Mouse (Mus musculus) MEL (cell line): ENCODE data around the gene Cep350. TPM values are rescaled to one million over a fixed set of nuclear protein-coding genes. Genes with fewer than 3 reads are reported as not detected.
A peak's percentile ranks its signal among the peaks of the same experiment; 100 is the strongest.

ENCODE experiments used
- DNase-seq: peaks from one replicate; pipeline ENCODE4 v3.0.0; 2011; ENCODE audit warnings: low read depth, low spot score
- H3K27ac ChIP-seq: 2 replicates; pipeline ENCODE4 v1.5.1; 2012; ENCODE audit warnings: low read depth, mild to moderate bottlenecking, control low read depth, low read length, moderate library complexity; ENCODE audit not compliant: control insufficient read depth
- H3K27me3 ChIP-seq, 2 experiments: fragments of 150-350 bp in 1 of 2; sonication (generic) in 1 of 2; 2 replicates each; pipeline ENCODE4 v1.6.1; 2012; ENCODE audit warnings: low read length in 2 of 2, mild to moderate bottlenecking in 2 of 2, improper control_type of control experiment in 1 of 2, moderate library complexity in 1 of 2; ENCODE audit not compliant: insufficient read depth in 2 of 2, control insufficient read depth in 1 of 2
- H3K36me3 ChIP-seq, 2 experiments: 2 replicates each; pipeline ENCODE4 v1.6.1; 2012 to 2014; ENCODE audit warnings: low read length in 2 of 2, improper control_type of control experiment in 1 of 2, inconsistent platforms in 1 of 2, mild to moderate bottlenecking in 1 of 2; ENCODE audit not compliant: insufficient read depth in 2 of 2, control insufficient read depth in 1 of 2
- H3K4me1 ChIP-seq, 2 experiments: fragments of 150-350 bp in 1 of 2; sonication (generic) in 1 of 2; 2 replicates each; pipeline ENCODE4 v1.6.1; 2012; ENCODE audit warnings: low read length in 2 of 2, improper control_type of control experiment in 1 of 2, mild to moderate bottlenecking in 1 of 2; ENCODE audit not compliant: insufficient read depth in 2 of 2, control insufficient read depth in 1 of 2
- H3K4me3 ChIP-seq, 2 experiments: fragments of 150-350 bp in 1 of 2; sonication (generic) in 1 of 2; 2 replicates each; pipeline ENCODE4 v1.5.1; 2012; ENCODE audit warnings: low read depth in 2 of 2, low read length in 2 of 2, mild to moderate bottlenecking in 2 of 2, moderate library complexity in 2 of 2, control low read depth in 1 of 2, improper control_type of control experiment in 1 of 2; ENCODE audit not compliant: control insufficient read depth in 1 of 2, insufficient read depth in 1 of 2
- H3K79me2 ChIP-seq: 2 replicates; pipeline ENCODE4 v1.6.1; 2012; ENCODE audit warnings: mild to moderate bottlenecking, low read length, moderate library complexity; ENCODE audit not compliant: control insufficient read depth, poor library complexity, insufficient read depth
- H3K9ac ChIP-seq: 2 replicates; pipeline ENCODE4 v1.6.1; 2012; ENCODE audit warnings: low read depth, mild to moderate bottlenecking, control low read depth, low read length, moderate library complexity; ENCODE audit not compliant: control insufficient read depth, poor library complexity, severe bottlenecking
- H3K9me3 ChIP-seq: fragments of 150-350 bp; sonication (generic); replicated peaks from 2 replicates; pipeline ENCODE4 v1.6.1; 2012; ENCODE audit warnings: mild to moderate bottlenecking, low read length, improper control_type of control experiment, moderate library complexity; ENCODE audit not compliant: insufficient read depth
- BHLHE40 ChIP-seq: IDR thresholded peaks from 2 replicates; pipeline ENCODE4 v1.6.1; 2012; ENCODE audit warnings: low read depth, mild to moderate bottlenecking, inconsistent platforms, low read length, improper control_type of control experiment, borderline replicate concordance
- CHD1 ChIP-seq: IDR thresholded peaks from 2 replicates; pipeline ENCODE4 v1.6.1; 2012; ENCODE audit warnings: low read depth, mild to moderate bottlenecking, inconsistent platforms, low read length, improper control_type of control experiment
- CHD2 ChIP-seq: IDR thresholded peaks from 2 replicates; pipeline ENCODE4 v1.6.1; 2011; ENCODE audit warnings: low read length, improper control_type of control experiment
- CTCF ChIP-seq, 3 experiments: IDR thresholded peaks in 2 of 3; conservative IDR thresholded peaks in 1 of 3; 2 replicates each; pipeline ENCODE4 v1.5.1; 2011 to 2012; ENCODE audit warnings: low read length in 3 of 3, low read depth in 2 of 3, mild to moderate bottlenecking in 2 of 3, improper control_type of control experiment in 1 of 3, inconsistent platforms in 1 of 3, mixed read lengths in 1 of 3, moderate library complexity in 1 of 3; ENCODE audit not compliant: control insufficient read depth in 1 of 3, insufficient read depth in 1 of 3, poor library complexity in 1 of 3, severe bottlenecking in 1 of 3
- E2F4 ChIP-seq: IDR thresholded peaks from 2 replicates; pipeline ENCODE4 v1.6.1; 2011; ENCODE audit warnings: low read depth, low read length, improper control_type of control experiment, borderline replicate concordance
- GABPA ChIP-seq: IDR thresholded peaks from 2 replicates; pipeline ENCODE4 v1.6.1; 2012; ENCODE audit warnings: low read depth, mild to moderate bottlenecking, inconsistent platforms, low read length, improper control_type of control experiment, moderate library complexity
- GATA1 ChIP-seq: IDR thresholded peaks from 2 replicates; pipeline ENCODE4 v1.6.1; 2011; ENCODE audit warnings: low read depth, low read length, improper control_type of control experiment
- JUND ChIP-seq: IDR thresholded peaks from 2 replicates; pipeline ENCODE4 v1.6.1; 2011; ENCODE audit warnings: low read depth, mild to moderate bottlenecking, improper control_type of control experiment, low read length
- KAT2A ChIP-seq: conservative IDR thresholded peaks from 2 replicates; pipeline ENCODE4 v1.6.1; 2012; ENCODE audit warnings: low read depth, low read length, improper control_type of control experiment, inconsistent platforms
- MAFK ChIP-seq: IDR thresholded peaks from 2 replicates; pipeline ENCODE4 v1.6.1; 2011; ENCODE audit warnings: low read depth, mild to moderate bottlenecking, low read length, improper control_type of control experiment, borderline replicate concordance
- MAZ ChIP-seq: IDR thresholded peaks from 2 replicates; pipeline ENCODE4 v1.6.1; 2012; ENCODE audit warnings: low read depth, mild to moderate bottlenecking, inconsistent platforms, low read length, improper control_type of control experiment
- MEF2A ChIP-seq: IDR thresholded peaks from 2 replicates; pipeline ENCODE4 v1.6.1; 2014; ENCODE audit warnings: low read depth, mild to moderate bottlenecking, inconsistent platforms, low read length, improper control_type of control experiment; ENCODE audit not compliant: poor library complexity, insufficient replicate concordance, severe bottlenecking; ENCODE audit errors: extremely low read depth
- MXI1 ChIP-seq: IDR thresholded peaks from 2 replicates; pipeline ENCODE4 v1.6.1; 2011; ENCODE audit warnings: mild to moderate bottlenecking, low read depth, low read length, improper control_type of control experiment
- NRF1 ChIP-seq: IDR thresholded peaks from 2 replicates; pipeline ENCODE4 v1.6.1; 2014; ENCODE audit warnings: low read depth, mild to moderate bottlenecking, inconsistent platforms, low read length, improper control_type of control experiment, moderate library complexity; ENCODE audit not compliant: poor library complexity, insufficient read depth, severe bottlenecking
- POLR2A ChIP-seq, 2 experiments: IDR thresholded peaks; 2 replicates each; pipeline ENCODE4 v1.6.1; 2011 to 2012; ENCODE audit warnings: low read length in 2 of 2, mild to moderate bottlenecking in 2 of 2, control low read depth in 1 of 2, improper control_type of control experiment in 1 of 2, low read depth in 1 of 2, moderate library complexity in 1 of 2; ENCODE audit not compliant: control insufficient read depth in 1 of 2, insufficient read depth in 1 of 2, poor library complexity in 1 of 2
- POLR2AphosphoS2 ChIP-seq: IDR thresholded peaks from 2 replicates; pipeline ENCODE4 v1.6.1; 2011; ENCODE audit warnings: low read length, improper control_type of control experiment
- POLR2AphosphoS5 ChIP-seq: IDR thresholded peaks from 2 replicates; pipeline ENCODE4 v1.6.1; 2012; ENCODE audit warnings: low read depth, borderline replicate concordance, mild to moderate bottlenecking, inconsistent platforms, low read length, moderate library complexity, mixed read lengths
- SMC3 ChIP-seq: IDR thresholded peaks from 2 replicates; pipeline ENCODE4 v1.6.1; 2011; ENCODE audit warnings: low read depth, low read length, improper control_type of control experiment
- TAL1 ChIP-seq: IDR thresholded peaks from 2 replicates; pipeline ENCODE4 v1.6.1; 2012; ENCODE audit warnings: mild to moderate bottlenecking, inconsistent platforms, low read length, moderate library complexity, mixed read lengths
- USF1 ChIP-seq: IDR thresholded peaks from 2 replicates; pipeline ENCODE4 v1.6.1; 2014; ENCODE audit warnings: low read depth, mild to moderate bottlenecking, inconsistent platforms, low read length, improper control_type of control experiment, moderate library complexity
- USF2 ChIP-seq, 2 experiments: IDR thresholded peaks; 2 replicates each; pipeline ENCODE4 v1.6.1; 2011 to 2012; ENCODE audit warnings: improper control_type of control experiment in 2 of 2, low read length in 2 of 2, borderline replicate concordance in 1 of 2, inconsistent platforms in 1 of 2, low read depth in 1 of 2, mild to moderate bottlenecking in 1 of 2; ENCODE audit not compliant: insufficient read depth in 1 of 2
- ZC3H11A ChIP-seq: IDR thresholded peaks from 2 replicates; pipeline ENCODE4 v1.6.1; 2012; ENCODE audit warnings: low read depth, mild to moderate bottlenecking, inconsistent platforms, low read length, improper control_type of control experiment
- ZMIZ1 ChIP-seq: IDR thresholded peaks from 2 replicates; pipeline ENCODE4 v1.6.1; 2012; ENCODE audit warnings: low read depth, mild to moderate bottlenecking, inconsistent platforms, low read length, improper control_type of control experiment, moderate library complexity
- polyA plus RNA-seq, 2 experiments: library from polyadenylated mRNA; stranded (reverse) in 1 of 2; unstranded in 1 of 2; fragments of >175 nt in 1 of 2; fragments of >200 nt in 1 of 2; gene quantifications; 2 replicates each; pipeline versions ENCODE4 v1.2.1 to v1.2.4; 2012; ENCODE audit warnings: low replicate concordance in 2 of 2, low read depth in 1 of 2; ENCODE audit not compliant: insufficient read length in 2 of 2, insufficient read depth in 1 of 2, missing spikeins in 1 of 2
- total RNA-seq: library from RNA; depleted of rRNA; stranded (reverse); fragments of 300-350 nt; gene quantifications from 2 replicates; pipeline ENCODE4 v1.2.3, GENCODE M21; 2012

Gene Cep350
- total and polyA plus RNA-seq, 3 experiments: 4.3 to 110 (median 9.7) TPM

GRCm38 (mm10) chr1:155811995-155812580 lies 161.0 kb downstream of the Cep350 start:
- DNase-seq: no peak
- H3K36me3 ChIP-seq: peaks cover 0 to 26% of the 10 kb centered on the region in 2 experiments; a peak in 2 of 4 replicates
- peaks cover 5% of the 10 kb centered on the region for H3K79me2 ChIP-seq
- peak overlapping the region; percentile 95 to 99 for H3K4me3 ChIP-seq
- no peaks in the 10 kb centered on the region for H3K9me3 ChIP-seq
- TF ChIP-seq GABPA: no peak
- TF ChIP-seq JUND: no peak
- TF ChIP-seq MXI1: no peak
- H3K27me3 ChIP-seq: no peaks in the 10 kb centered on the region
- H3K9ac ChIP-seq: peak overlapping the region; percentile 71
- H3K27ac ChIP-seq: no peak overlapping the region
- peaks cover 8 to 33% of the 10 kb centered on the region in 2 experiments for H3K4me1 ChIP-seq

GRCm38 (mm10) chr1:155810616-155811015 lies 162.4 kb downstream of the Cep350 start:
- Histone ChIP-seq H3K79me2 (peaks cover 5% of the 10 kb centered on the region), H3K4me3 (no peak overlapping the region), H3K36me3 (peaks cover 0 to 24% of the 10 kb centered on the region in 2 experiments; a peak in 2 of 4 replicates), H3K27me3 (no peaks in the 10 kb centered on the region), H3K9ac (no peak overlapping the region), H3K27ac (no peak overlapping the region), H3K4me1 (peaks cover 8 to 30% of the 10 kb centered on the region in 2 experiments), H3K9me3 (no peaks in the 10 kb centered on the region)
- TF ChIP-seq USF1: no peak
- no peak for TF ChIP-seq CHD2
- no peak for TF ChIP-seq MEF2A
- TF ChIP-seq TAL1: no peak
- TF ChIP-seq JUND: no peak
- no peak for TF ChIP-seq MAFK
- no peak for TF ChIP-seq E2F4
- no peak for DNase-seq

DNA sequence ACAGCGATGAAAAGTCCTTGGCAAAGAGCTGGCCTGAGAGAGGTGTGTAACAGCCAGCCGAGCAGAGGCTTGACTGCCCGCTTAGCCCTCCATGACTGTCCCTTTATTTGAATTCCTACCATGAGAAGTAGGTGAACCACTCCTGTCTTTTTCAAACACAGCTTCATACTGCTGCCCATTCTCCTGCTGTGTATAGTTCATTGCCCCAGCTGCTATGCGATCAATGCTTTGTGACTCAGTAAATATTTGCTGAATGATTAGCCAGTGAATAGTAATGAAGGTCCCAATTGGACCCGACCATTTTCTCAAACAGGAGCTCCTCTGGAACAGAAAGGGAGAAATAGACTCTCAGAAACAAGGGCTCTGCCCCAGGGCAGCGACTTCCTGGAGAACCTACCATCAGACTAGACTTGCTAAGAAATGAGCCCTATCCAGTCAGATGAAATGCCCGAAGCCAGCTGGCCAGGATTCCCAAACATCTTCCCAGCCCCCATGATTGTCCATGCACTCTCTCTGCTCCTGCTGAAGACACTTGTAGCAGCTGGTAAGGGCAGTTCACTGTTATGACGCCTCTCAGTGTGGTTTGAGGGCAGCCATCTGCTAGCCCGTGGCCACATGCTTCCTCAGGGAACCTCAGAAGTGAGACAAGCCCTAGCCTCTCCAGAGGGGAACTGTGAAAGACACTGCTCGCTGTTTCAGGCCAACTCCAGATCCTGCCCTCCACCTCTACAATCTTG lies 163.2 kb downstream of the Cep350 start:
- no peak overlapping the region for H3K9ac ChIP-seq
- H3K27me3 ChIP-seq: no peaks in the 10 kb centered on the region
- peaks cover 7 to 24% of the 10 kb centered on the region in 2 experiments for H3K4me1 ChIP-seq
- H3K9me3 ChIP-seq: no peaks in the 10 kb centered on the region
- peaks cover 5% of the 10 kb centered on the region for H3K79me2 ChIP-seq
- no peak overlapping the region for H3K27ac ChIP-seq
- H3K4me3 ChIP-seq: no peak overlapping the region
- H3K36me3 ChIP-seq: peaks cover 0 to 20% of the 10 kb centered on the region in 2 experiments; a peak in 2 of 4 replicates
- DNase-seq: no peak
- TF ChIP-seq ZMIZ1 (no peak), JUND (no peak), GATA1 (no peak), POLR2AphosphoS2 (no peak), NRF1 (no peak), POLR2AphosphoS5 (no peak), SMC3 (no peak), MAZ (no peak), CHD1 (no peak), POLR2A (IDR thresholded peaks at IDR 0.05; ENCODE audit: control insufficient read depth in 1 of 2, insufficient read depth in 1 of 2, low read depth in 1 of 2, low read length in 2 of 2, poor library complexity in 1 of 2) (no peak), KAT2A (no peak), CTCF (IDR thresholded peaks at IDR 0.05 in 2 of 3, conservative IDR thresholded peaks at IDR 0.05 in 1 of 3; ENCODE audit: control insufficient read depth in 1 of 3, insufficient read depth in 1 of 3, low read depth in 2 of 3, low read length in 3 of 3, poor library complexity in 1 of 3, severe bottlenecking in 1 of 3) (no peak), ZC3H11A (no peak), MEF2A (no peak), BHLHE40 (no peak), USF2 (IDR thresholded peaks at IDR 0.05; ENCODE audit: borderline replicate concordance in 1 of 2, insufficient read depth in 1 of 2, low read depth in 1 of 2, low read length in 2 of 2) (no peak), E2F4 (no peak)
